Mouse (Mus musculus): Measurements from ENCODE around the gene Gopc.

DNA sequence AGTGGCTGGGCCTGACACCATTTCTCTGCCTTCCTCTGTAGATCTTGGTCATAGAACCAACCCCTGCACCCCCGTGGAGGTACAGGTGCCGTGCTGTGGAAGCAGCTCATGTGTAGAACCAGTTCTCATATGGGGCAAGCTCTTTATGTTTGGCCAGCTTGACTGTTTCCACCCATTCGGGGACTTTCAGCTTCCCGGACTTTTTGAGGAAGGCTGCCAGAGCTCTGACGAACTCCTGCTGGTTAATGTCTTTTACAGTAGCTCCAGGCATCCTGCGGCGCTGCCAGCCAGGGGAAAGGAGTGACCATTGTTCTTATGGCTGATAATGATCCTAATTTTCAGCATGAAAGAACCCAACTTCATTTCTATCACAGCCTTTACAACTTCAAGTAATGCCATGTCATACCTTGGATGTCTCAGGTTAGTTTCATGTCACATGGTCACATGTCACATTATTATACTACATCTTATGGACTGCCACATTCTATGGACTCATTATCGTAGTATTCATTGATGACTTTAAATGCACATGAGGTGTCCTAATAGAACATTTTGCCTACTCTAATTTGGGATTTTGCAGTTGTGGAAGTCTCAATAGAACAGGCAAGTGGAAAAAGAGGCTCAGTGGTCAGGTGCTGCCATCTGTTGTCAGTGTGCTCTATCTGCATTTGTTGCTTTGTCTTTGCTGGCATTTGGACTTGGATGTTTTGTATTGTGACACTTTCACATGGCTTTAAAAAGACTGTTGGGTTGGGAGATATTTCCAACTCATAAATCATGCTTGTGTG is 3.1 kb upstream of the Gopc start:
- TF ChIP-seq CTCF (IDR thresholded peaks at IDR 0.05; ENCODE audit: extremely low read depth, insufficient read length, insufficient replicate concordance, low read depth, low read length), result no peak
- no peak for TF ChIP-seq POLR2A (IDR thresholded peaks at IDR 0.05; ENCODE audit: low read depth, low read length)
